Mouse (Mus musculus): ENCODE measurements around the gene N4bp3. TPM values are rescaled to one million over a fixed set of nuclear protein-coding genes. Genes with fewer than 3 reads are reported as not detected.
A peak's percentile ranks its signal among the peaks of the same experiment; 100 is the strongest.
"Not testable (repeated sequence)": the region's sequence is repeated elsewhere in the genome, so short reads cannot be mapped to it uniquely, and the experiment has no call there.

The N4bp3 gene
- polyA plus RNA-seq, 1 experiment from 2014 or later: 3.2 TPM

- Histone ChIP-seq H3K4me2 (no peak overlapping the region), H3K4me1 (replicated peaks) (peaks cover 61% of the 10 kb centered on the region), H3K27ac (peak overlapping the region; percentile 69), H3K9ac (peak overlapping the region; percentile 29), H3K36me3 (peaks cover 81% of the 10 kb centered on the region), H3K27me3 (no peaks in the 10 kb centered on the region), H3K9me3 (replicated peaks) (no peaks in the 10 kb centered on the region), H3K4me3 (replicated peaks) (no peak overlapping the region)
- DNase-seq (peak; percentile 47), ATAC-seq (ENCODE audit: low read depth) (peak; percentile 70)
- 58% methylated on average over 5 of the region's 5 CpGs for WGBS (ENCODE audit: insufficient replicate concordance)
Observed at GRCm38 (mm10) chr11:51625187-51625820, 25.3 kb downstream of the N4bp3 start.

GRCm38 (mm10) chr11:51622971-51623491, 27.6 kb downstream of the N4bp3 start:
- no peak overlapping the region for H3K9ac ChIP-seq
- ATAC-seq (ENCODE audit: low read depth) (no peak), DNase-seq (no peak)
- peaks cover 65% of the 10 kb centered on the region for H3K36me3 ChIP-seq
- H3K4me1 ChIP-seq (replicated peaks): peaks cover 69% of the 10 kb centered on the region
- 78% methylated on average over 7 of the region's 7 CpGs for WGBS (ENCODE audit: insufficient replicate concordance)
- no peak overlapping the region for H3K4me3 ChIP-seq (replicated peaks)
- no peak overlapping the region for H3K27ac ChIP-seq
- H3K9me3 ChIP-seq (replicated peaks): no peaks in the 10 kb centered on the region
- no peaks in the 10 kb centered on the region for H3K27me3 ChIP-seq
- H3K4me2 ChIP-seq: no peak overlapping the region

- ATAC-seq (ENCODE audit: low read depth) (no peak), DNase-seq (no peak)
- H3K27me3 ChIP-seq: no peaks in the 10 kb centered on the region
- H3K27ac ChIP-seq: no peak overlapping the region
- peak overlapping the region; percentile 85 for H3K9ac ChIP-seq
- H3K9me3 ChIP-seq (replicated peaks): no peaks in the 10 kb centered on the region
- H3K36me3 ChIP-seq: peaks cover 52% of the 10 kb centered on the region
- WGBS (ENCODE audit: insufficient replicate concordance): 91% methylated on average over 2 of the region's 2 CpGs
- no peak overlapping the region for H3K4me3 ChIP-seq (replicated peaks)
- H3K4me1 ChIP-seq (replicated peaks): peaks cover 69% of the 10 kb centered on the region
- H3K4me2 ChIP-seq: peak overlapping the region; percentile 91
Observed at GRCm38 (mm10) chr11:51621776-51622175, 28.9 kb downstream of the N4bp3 start.

- H3K9me3 ChIP-seq (replicated peaks): no peaks in the 10 kb centered on the region
- DNase-seq (no peak), ATAC-seq (ENCODE audit: low read depth) (no peak)
- H3K27ac ChIP-seq: peak overlapping the region; percentile 64
- H3K4me2 ChIP-seq: peak overlapping the region; percentile 91
- peak overlapping the region; percentile 85 for H3K9ac ChIP-seq
- no peaks in the 10 kb centered on the region for H3K27me3 ChIP-seq
- peaks cover 75% of the 10 kb centered on the region for H3K4me1 ChIP-seq (replicated peaks)
- WGBS (ENCODE audit: insufficient replicate concordance): under 1% methylated on average over 11 of the region's 11 CpGs
- H3K36me3 ChIP-seq: peaks cover 37% of the 10 kb centered on the region
- H3K4me3 ChIP-seq (replicated peaks): peak overlapping the region; percentile 86
Observed at GRCm38 (mm10) chr11:51620084-51620483, 30.6 kb downstream of the N4bp3 start.

GRCm38 (mm10) chr11:51619409-51620060, 31.1 kb downstream of the N4bp3 start, which contains the start of gene Nhp2:
Gene Nhp2, plus strand, starts transcription at chr11:51619735.
- Histone ChIP-seq H3K36me3 (peaks cover 32% of the 10 kb centered on the region), H3K27me3 (no peaks in the 10 kb centered on the region), H3K4me2 (peak within 1 kb of the TSS; percentile 91), H3K9ac (peak within 1 kb of the TSS; percentile 85), H3K4me1 (replicated peaks) (peaks cover 75% of the 10 kb centered on the region), H3K27ac (peak within 1 kb of the TSS; percentile 64), H3K9me3 (replicated peaks) (no peaks in the 10 kb centered on the region), H3K4me3 (replicated peaks) (peak within 1 kb of the TSS; percentile 86)
- ATAC-seq (ENCODE audit: low read depth): peak; percentile 80
- under 1% methylated on average over 51 of the region's 51 CpGs for WGBS (ENCODE audit: insufficient replicate concordance)
- DNase-seq: peak; percentile 95

- peak overlapping the region; percentile 86 for H3K4me3 ChIP-seq (replicated peaks)
- no peaks in the 10 kb centered on the region for H3K9me3 ChIP-seq (replicated peaks)
- peak; percentile 18 for ATAC-seq (ENCODE audit: low read depth)
- H3K36me3 ChIP-seq: peaks cover 26% of the 10 kb centered on the region
- H3K4me2 ChIP-seq: peak overlapping the region; percentile 91
- 24% methylated on average over 8 of the region's 8 CpGs for WGBS (ENCODE audit: insufficient replicate concordance)
- no peak for DNase-seq
- H3K4me1 ChIP-seq (replicated peaks): peaks cover 71% of the 10 kb centered on the region
- peak overlapping the region; percentile 85 for H3K9ac ChIP-seq
- H3K27me3 ChIP-seq: no peaks in the 10 kb centered on the region
- H3K27ac ChIP-seq: peak overlapping the region; percentile 35
Observed at GRCm38 (mm10) chr11:51618894-51619408, 31.7 kb downstream of the N4bp3 start.

- WGBS (ENCODE audit: insufficient replicate concordance): 5% methylated on average over 4 of the region's 4 CpGs
- no peak overlapping the region for H3K9ac ChIP-seq
- peaks cover 62% of the 10 kb centered on the region for H3K4me1 ChIP-seq (replicated peaks)
- no peaks in the 10 kb centered on the region for H3K9me3 ChIP-seq (replicated peaks)
- H3K4me3 ChIP-seq (replicated peaks): no peak overlapping the region
- H3K36me3 ChIP-seq: peaks cover 13% of the 10 kb centered on the region
- DNase-seq (peak; percentile 65), ATAC-seq (ENCODE audit: low read depth) (no peak)
- no peak overlapping the region for H3K4me2 ChIP-seq
- H3K27me3 ChIP-seq: no peaks in the 10 kb centered on the region
- H3K27ac ChIP-seq: no peak overlapping the region
Observed at GRCm38 (mm10) chr11:51617693-51618092, 32.9 kb downstream of the N4bp3 start.

GRCm38 (mm10) chr11:51616113-51616512, 34.5 kb downstream of the N4bp3 start:
- Histone ChIP-seq H3K27ac (peak overlapping the region; percentile 85), H3K4me1 (replicated peaks) (peaks cover 56% of the 10 kb centered on the region), H3K4me2 (peak overlapping the region; percentile 77), H3K4me3 (replicated peaks) (peak overlapping the region; percentile 57), H3K9ac (peak overlapping the region; percentile 79)
- DNase-seq; H3K27me3 ChIP-seq; H3K9me3 ChIP-seq (replicated peaks); H3K36me3 ChIP-seq; ATAC-seq (ENCODE audit: low read depth): not testable (repeated sequence)
- 81% methylated on average over 7 of the region's 7 CpGs for WGBS (ENCODE audit: insufficient replicate concordance)

GRCm38 (mm10) chr11:51615601-51616000, 35.0 kb downstream of the N4bp3 start:
- Histone ChIP-seq H3K4me1 (replicated peaks) (peaks cover 53% of the 10 kb centered on the region), H3K4me3 (replicated peaks) (peak overlapping the region; percentile 57), H3K36me3 (no peaks in the 10 kb centered on the region), H3K27me3 (no peaks in the 10 kb centered on the region), H3K27ac (peak overlapping the region; percentile 85), H3K9ac (peak overlapping the region; percentile 79), H3K4me2 (peak overlapping the region; percentile 77), H3K9me3 (replicated peaks) (no peaks in the 10 kb centered on the region)
- WGBS (ENCODE audit: insufficient replicate concordance): under 1% methylated on average over 14 of the region's 14 CpGs
- ATAC-seq (ENCODE audit: low read depth): peak; percentile 87
- DNase-seq: peak; percentile 80

GRCm38 (mm10) chr11:51615129-51615528, 35.5 kb downstream of the N4bp3 start:
- H3K27me3 ChIP-seq: no peaks in the 10 kb centered on the region
- no peaks in the 10 kb centered on the region for H3K36me3 ChIP-seq
- peak overlapping the region; percentile 85 for H3K27ac ChIP-seq
- H3K4me1 ChIP-seq (replicated peaks): peaks cover 53% of the 10 kb centered on the region
- no peaks in the 10 kb centered on the region for H3K9me3 ChIP-seq (replicated peaks)
- peak overlapping the region; percentile 57 for H3K4me3 ChIP-seq (replicated peaks)
- ATAC-seq (ENCODE audit: low read depth): no peak
- peak overlapping the region; percentile 79 for H3K9ac ChIP-seq
- peak overlapping the region; percentile 77 for H3K4me2 ChIP-seq
- WGBS (ENCODE audit: insufficient replicate concordance): 29% methylated on average over 7 of the region's 7 CpGs
- DNase-seq: no peak

GRCm38 (mm10) chr11:51614256-51614655, 36.4 kb downstream of the N4bp3 start:
- H3K4me2 ChIP-seq: 0 out of 2 replicates have a peak overlapping the region, but pooled peaks have one; percentile 77
- H3K27me3 ChIP-seq: no peaks in the 10 kb centered on the region
- 0 out of 2 replicates have a peak overlapping the region, but pooled peaks have one; percentile 85 for H3K27ac ChIP-seq
- H3K4me3 ChIP-seq (replicated peaks): no peak overlapping the region
- 81% methylated on average over 8 of the region's 8 CpGs for WGBS (ENCODE audit: insufficient replicate concordance)
- no peaks in the 10 kb centered on the region for H3K9me3 ChIP-seq (replicated peaks)
- no peaks in the 10 kb centered on the region for H3K36me3 ChIP-seq
- H3K4me1 ChIP-seq (replicated peaks): peaks cover 58% of the 10 kb centered on the region
- no peak for ATAC-seq (ENCODE audit: low read depth)
- H3K9ac ChIP-seq: 0 out of 2 replicates have a peak overlapping the region, but pooled peaks have one; percentile 79
- DNase-seq: no peak
